Mouse (Mus musculus) kidney, postnatal 4 days (tissue): ENCODE results near the gene Rras.

Source experiments
- DNase-seq, 2 experiments: peaks; one replicate each; pipeline ENCODE4 v3.0.0; 2021; ENCODE audit warnings: mixed read lengths in 2 of 2

The Rras gene

GRCm38 (mm10) chr7:45027761-45028160, 10.0 kb downstream of the Rras start:
- DNase-seq: no peak

- no peak for DNase-seq
These were observed 10.6 kb downstream of the Rras start for GRCm38 (mm10) chr7:45028351-45028750.

DNA sequence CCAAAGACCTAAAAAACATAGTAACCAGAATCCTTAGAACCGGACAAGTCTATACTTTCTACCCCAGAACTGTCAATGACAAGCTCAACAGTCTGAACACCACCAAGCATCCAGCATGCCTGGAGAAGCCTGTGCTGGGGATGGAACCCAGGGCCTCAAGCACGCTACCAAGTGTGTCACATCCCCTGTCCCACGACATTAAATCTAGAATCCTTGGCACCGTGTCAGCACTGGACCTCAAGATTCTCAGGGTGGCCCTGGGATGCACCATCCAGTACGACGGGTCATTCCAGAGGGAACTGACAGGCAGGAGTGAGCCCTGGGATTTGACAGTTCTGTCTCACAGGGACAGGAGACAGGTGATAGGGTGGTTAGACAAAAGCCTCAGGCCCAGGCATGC, 12.2 kb downstream of the Rras start:
- DNase-seq: no peak

DNA sequence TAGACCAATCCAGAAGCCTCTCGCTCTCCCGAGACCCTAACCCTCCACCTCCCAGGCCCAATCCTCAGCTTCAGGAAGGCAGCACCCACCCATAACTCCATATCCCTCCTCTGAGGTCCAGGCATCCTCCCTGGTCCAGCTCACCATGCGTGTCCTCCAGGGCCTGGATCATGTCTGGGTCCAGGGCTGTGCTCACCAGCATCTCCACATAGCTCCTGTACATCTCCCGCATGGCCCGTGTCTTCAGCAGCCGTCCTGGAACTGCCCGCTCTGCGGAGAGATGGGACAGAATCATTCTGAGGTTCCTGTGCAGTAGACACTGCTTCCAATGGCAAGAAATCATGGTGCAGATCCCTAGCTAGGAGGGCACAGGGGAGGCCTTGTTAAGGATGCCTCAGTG, 13.1 kb downstream of the Rras start:
- no peak for DNase-seq

- DNase-seq: no peak
These were observed 16.1 kb downstream of the Rras start for GRCm38 (mm10) chr7:45033722-45034359.

- no peak for DNase-seq
These were observed 17.9 kb downstream of the Rras start for GRCm38 (mm10) chr7:45035631-45036030.

DNA sequence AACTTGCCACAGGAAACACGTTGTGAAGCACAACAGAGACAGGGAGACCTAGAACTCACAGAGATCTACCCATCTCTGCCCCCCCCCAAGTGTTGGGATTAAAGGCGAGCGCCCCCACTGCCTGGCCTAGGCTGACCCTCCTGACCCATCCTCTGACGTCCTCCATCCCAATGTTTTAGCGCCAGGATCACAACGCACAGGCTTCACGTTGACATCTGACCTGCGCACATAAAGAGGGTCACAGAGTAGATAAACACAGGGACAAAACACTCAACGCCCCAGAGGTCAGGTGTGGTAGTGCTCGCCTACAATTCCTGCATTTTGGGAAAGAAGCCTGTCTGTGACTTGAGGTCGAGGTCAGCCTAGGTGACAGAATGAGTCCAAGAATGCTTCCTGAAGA, 18.9 kb downstream of the Rras start:
- no peak for DNase-seq

GRCm38 (mm10) chr7:45037720-45038361, 20.1 kb downstream of the Rras start:
- DNase-seq: peak; percentile 81 to 84

GRCm38 (mm10) chr7:45038411-45038810, 20.6 kb downstream of the Rras start:
- no peak for DNase-seq

- no peak for DNase-seq
These were observed 23.1 kb downstream of the Rras start for GRCm38 (mm10) chr7:45040851-45041250.

GRCm38 (mm10) chr7:45043307-45043706, 25.5 kb downstream of the Rras start:
- no peak for DNase-seq

DNA sequence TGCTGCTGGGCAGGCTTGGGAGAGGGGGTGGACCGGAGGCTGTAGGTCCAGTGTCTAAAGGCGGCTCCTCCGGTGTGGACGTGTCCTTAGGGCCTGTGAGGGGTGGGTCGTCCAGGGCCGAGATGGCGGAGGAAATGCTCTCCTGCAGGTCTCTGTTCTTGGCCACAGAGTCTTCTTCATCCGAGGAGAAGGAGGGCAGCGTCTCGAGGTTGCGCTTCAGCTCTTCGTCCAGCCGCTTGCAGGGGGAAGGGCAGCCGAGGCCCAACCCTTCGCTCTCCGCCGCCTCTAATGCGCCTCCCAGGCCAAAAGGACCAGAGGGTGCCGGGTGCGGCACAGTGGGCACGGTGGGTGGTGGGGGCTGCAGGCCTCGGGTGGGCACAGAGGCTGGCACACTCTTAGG, 28.0 kb downstream of the Rras start:
- no peak for DNase-seq

DNA sequence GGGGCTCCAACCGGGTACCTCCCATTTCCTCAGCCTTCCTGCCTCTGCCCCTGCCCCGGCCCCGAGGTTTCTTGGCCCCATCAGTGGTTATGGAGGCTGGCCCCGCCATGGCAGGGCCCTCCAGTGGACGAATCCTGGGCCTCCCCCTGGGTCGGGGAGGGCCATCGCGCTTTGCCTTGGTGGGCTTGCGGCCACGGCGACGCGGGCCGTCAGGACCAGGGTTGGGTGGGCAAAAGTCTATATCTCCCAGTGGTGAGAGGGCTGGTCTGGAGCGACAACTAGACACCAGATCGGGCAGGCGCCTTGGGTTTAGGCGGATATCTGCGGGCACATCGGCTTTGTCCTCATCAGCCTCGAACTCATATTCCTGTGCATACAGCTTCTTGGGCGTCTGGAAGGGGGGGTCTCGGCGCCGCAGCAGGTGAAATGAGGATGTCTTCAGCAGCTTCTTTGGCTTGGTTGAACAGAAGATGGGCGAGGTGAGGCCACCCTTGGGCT, 29.1 kb downstream of the Rras start:
- DNase-seq: no peak

DNA sequence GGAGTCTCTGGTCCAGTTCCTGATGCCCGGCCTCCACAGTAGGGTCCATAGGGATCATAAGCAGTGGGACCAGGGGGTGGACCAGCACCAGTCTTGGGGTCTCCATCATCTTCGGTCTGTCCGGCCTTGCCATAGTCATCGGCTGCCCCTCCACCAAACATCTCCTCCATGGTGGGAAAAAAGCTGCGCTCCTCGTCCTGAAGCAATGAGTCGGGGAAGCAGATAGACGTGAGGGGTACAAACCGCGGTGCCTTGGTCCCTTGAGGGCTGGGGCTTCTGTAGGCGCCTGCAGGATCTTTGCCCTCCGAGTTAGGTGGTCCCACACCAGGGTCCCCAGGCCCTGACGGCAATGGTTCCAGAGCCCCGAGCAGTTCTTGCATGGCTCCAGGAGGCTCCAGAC, 29.7 kb downstream of the Rras start:
- DNase-seq: no peak

DNA sequence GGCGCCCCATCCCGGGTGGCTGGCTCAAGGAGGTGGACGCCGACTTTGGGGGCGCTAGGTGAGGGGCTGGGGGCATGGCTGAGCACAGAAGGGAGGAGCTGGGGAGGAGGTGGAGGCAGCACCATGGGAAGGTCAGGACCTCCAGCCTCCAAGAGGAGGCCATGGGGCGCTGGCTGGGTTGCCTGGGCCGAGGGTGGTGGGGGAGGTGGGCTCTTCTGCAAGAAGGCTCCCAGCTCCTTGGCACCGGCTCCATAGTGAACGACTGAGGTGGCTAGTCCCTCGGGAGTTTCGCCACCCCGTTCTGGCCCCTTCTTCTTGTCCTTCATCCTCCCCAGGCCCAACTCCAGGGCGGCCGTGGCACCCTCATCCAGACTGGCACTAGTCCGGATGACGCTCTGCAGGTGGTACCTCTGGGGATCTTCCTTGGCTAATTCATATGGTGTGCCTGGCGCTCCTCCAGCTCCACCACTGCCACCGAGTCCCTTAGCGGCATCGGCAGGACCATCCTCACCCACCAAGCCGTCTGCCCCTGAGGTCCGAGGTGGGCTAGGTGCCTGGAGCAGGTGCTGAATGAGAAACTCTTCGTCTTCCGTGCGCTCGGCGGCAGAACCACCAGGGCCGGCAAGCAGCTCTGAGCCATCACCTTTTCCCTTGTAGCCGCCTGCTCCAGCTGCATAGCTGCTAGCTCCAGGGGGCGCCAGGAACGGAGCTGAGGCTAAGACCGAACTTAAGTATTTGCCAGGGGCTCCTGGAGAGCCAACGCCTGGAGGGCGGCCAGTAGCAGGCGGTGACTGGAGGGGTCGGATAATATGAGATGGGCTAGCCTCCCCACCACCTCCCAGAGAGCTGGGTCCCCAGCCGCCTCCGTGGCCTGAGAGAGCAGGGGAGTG, 30.5 kb downstream of the Rras start:
- no peak for DNase-seq

- no peak for DNase-seq
These were observed 31.3 kb downstream of the Rras start for GRCm38 (mm10) chr7:45048923-45049657.

DNA sequence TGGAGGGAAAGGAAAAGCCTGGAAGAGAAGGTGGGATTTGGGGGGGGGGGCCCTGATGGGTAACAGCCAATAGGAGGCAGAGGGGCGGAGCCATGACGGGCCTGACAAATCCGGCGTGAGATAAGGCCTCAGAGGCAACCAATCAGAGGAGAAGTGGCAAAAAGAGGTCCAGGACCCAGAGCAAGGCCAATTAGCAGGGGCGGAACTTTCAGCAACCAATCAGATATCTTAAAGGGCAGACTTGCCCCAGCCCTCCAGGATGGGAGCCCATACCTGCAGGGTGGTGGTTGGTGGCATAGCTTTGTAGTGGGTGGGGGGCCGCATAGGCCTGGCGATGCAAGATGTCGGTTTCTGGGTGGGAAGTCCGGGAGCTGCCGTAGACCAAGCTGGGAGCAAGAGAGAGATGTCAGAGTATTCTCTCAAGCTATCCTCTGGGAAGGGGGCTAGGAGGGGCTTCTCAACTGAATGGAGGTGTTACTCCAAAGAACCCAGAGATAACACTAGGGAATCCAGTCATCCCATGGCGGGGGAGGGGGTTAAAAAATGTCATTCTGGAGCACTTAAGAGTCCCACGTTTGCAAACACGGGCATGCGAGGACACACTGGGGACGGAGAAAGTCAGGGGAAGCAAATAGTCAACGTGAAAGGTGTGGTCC, 33.3 kb downstream of the Rras start:
- peak; percentile 87 to 92 for DNase-seq

- DNase-seq: no peak
These were observed 33.8 kb downstream of the Rras start for GRCm38 (mm10) chr7:45051601-45051974.

- peak in 1 of 2 experiments; percentile 55 for DNase-seq
These were observed 34.6 kb downstream of the Rras start for GRCm38 (mm10) chr7:45052181-45052861.

- DNase-seq: no peak
These were observed 35.0 kb downstream of the Rras start, which contains the start of gene Prr12 for GRCm38 (mm10) chr7:45052862-45053116. Gene Prr12, minus strand, starts transcription at chr7:45052881.

- DNase-seq: peak; percentile 75 to 84
These were observed 35.6 kb downstream of the Rras start for GRCm38 (mm10) chr7:45053117-45053930.
